Mouse (Mus musculus): ENCODE measurements around the gene Znfx1. TPM values are rescaled to one million over a fixed set of nuclear protein-coding genes. Genes with fewer than 3 reads are reported as not detected.
"Not testable (repeated sequence)": the region's sequence is repeated elsewhere in the genome, so short reads cannot be mapped to it uniquely, and the experiment has no call there.

Znfx1 gene
- polyA plus RNA-seq, 1 experiment, result 11.4 TPM

DNA sequence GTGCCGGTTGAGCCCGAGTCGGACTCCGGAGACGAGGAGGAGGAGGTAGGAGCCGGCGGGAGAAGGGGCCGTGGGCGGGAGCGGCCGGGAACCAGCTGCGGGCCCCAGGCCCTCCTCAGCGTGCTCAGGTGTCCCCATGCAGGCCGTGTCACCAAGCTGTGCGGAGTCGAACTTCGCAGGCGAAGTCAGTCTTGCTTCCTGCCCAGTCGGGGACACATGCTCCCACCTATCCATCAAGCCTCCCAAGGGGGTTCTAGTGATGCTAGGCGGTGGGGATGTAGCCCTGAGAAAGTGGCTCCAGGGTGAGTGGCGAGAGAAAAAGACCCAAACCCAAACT is 47.5 kb downstream of the Znfx1 start:
- Histone ChIP-seq H3K36me3 (ENCODE audit: control insufficient read depth, insufficient read depth, low read length, poor library complexity, severe bottlenecking) (peaks cover 22% of the 10 kb centered on the region), H3K27ac (ENCODE audit: insufficient read depth, low read length) (no peak overlapping the region), H3K9ac (ENCODE audit: low read depth, poor library complexity, severe bottlenecking) (peak overlapping the region; percentile 69), H3K9me3 (replicated peaks; ENCODE audit: control insufficient read depth, insufficient read depth, low read length, poor library complexity, severe bottlenecking) (no peaks in the 10 kb centered on the region), H3K4me1 (ENCODE audit: control insufficient read depth, insufficient read depth, low read length) (peaks cover 3% of the 10 kb centered on the region), H3K4me3 (ENCODE audit: low read depth, low read length) (peak overlapping the region; percentile 96), H3K27me3 (ENCODE audit: control insufficient read depth, insufficient read depth, low read length, poor library complexity, severe bottlenecking) (no peaks in the 10 kb centered on the region)
- TF ChIP-seq POLR2A (IDR thresholded peaks at IDR 0.05; ENCODE audit: insufficient read depth, low read length), result no peak
- TF ChIP-seq CTCF (IDR thresholded peaks at IDR 0.05; ENCODE audit: low read depth, low read length), result no peak
- TF ChIP-seq EP300 (IDR thresholded peaks at IDR 0.05; ENCODE audit: insufficient read depth, low read depth, low read length), result no peak

GRCm38 (mm10) chr2:167014702-167015381 is 48.0 kb downstream of the Znfx1 start, which contains the start of gene Ddx27:
TSS of gene Ddx27 (plus strand) at chr2:167015193.
- peak within 1 kb of the TSS; percentile 76 for H3K27ac ChIP-seq (ENCODE audit: insufficient read depth, low read length)
- H3K27me3 ChIP-seq (ENCODE audit: control insufficient read depth, insufficient read depth, low read length, poor library complexity, severe bottlenecking), result no peaks in the 10 kb centered on the region
- H3K4me1 ChIP-seq (ENCODE audit: control insufficient read depth, insufficient read depth, low read length), result peaks cover 3% of the 10 kb centered on the region
- H3K9ac ChIP-seq (ENCODE audit: low read depth, poor library complexity, severe bottlenecking), result peak within 1 kb of the TSS; percentile 69
- peak within 1 kb of the TSS; percentile 96 for H3K4me3 ChIP-seq (ENCODE audit: low read depth, low read length)
- TF ChIP-seq EP300 (IDR thresholded peaks at IDR 0.05; ENCODE audit: insufficient read depth, low read depth, low read length), result peak; percentile 43; the same call in 1 of the 2 replicates
- no peak for TF ChIP-seq CTCF (IDR thresholded peaks at IDR 0.05; ENCODE audit: low read depth, low read length)
- H3K36me3 ChIP-seq (ENCODE audit: control insufficient read depth, insufficient read depth, low read length, poor library complexity, severe bottlenecking), result peaks cover 17% of the 10 kb centered on the region
- no peaks in the 10 kb centered on the region for H3K9me3 ChIP-seq (replicated peaks; ENCODE audit: control insufficient read depth, insufficient read depth, low read length, poor library complexity, severe bottlenecking)

DNA sequence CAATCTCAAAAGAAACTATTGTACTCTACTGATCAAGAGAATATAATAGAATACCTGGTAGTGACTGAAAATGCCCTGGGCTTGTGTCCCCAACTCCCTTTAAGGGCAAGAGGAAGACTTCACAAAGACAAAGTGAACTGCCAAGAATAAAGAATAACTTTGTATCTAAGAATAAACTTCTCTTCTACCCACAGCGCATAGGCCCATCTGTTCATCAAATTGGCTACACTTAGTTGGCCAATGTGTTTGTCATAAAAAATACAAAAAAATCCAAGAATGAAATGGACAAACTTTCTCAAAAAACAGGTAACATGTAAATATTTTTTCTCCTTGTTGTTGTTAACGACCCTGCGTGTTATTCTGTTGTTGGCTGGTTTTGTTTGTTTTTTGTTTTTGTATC is 52.3 kb downstream of the Znfx1 start:
- H3K4me1 ChIP-seq (ENCODE audit: control insufficient read depth, insufficient read depth, low read length), result no peaks in the 10 kb centered on the region
- no peak for TF ChIP-seq CTCF (IDR thresholded peaks at IDR 0.05; ENCODE audit: low read depth, low read length)
- TF ChIP-seq POLR2A (IDR thresholded peaks at IDR 0.05; ENCODE audit: insufficient read depth, low read length), result no peak
- no peaks in the 10 kb centered on the region for H3K27me3 ChIP-seq (ENCODE audit: control insufficient read depth, insufficient read depth, low read length, poor library complexity, severe bottlenecking)
- no peak overlapping the region for H3K9ac ChIP-seq (ENCODE audit: low read depth, poor library complexity, severe bottlenecking)
- H3K27ac ChIP-seq (ENCODE audit: insufficient read depth, low read length), result no peak overlapping the region
- H3K4me3 ChIP-seq (ENCODE audit: low read depth, low read length), result no peak overlapping the region
- no peaks in the 10 kb centered on the region for H3K9me3 ChIP-seq (replicated peaks; ENCODE audit: control insufficient read depth, insufficient read depth, low read length, poor library complexity, severe bottlenecking)
- H3K36me3 ChIP-seq (ENCODE audit: control insufficient read depth, insufficient read depth, low read length, poor library complexity, severe bottlenecking), result no peaks in the 10 kb centered on the region

DNA sequence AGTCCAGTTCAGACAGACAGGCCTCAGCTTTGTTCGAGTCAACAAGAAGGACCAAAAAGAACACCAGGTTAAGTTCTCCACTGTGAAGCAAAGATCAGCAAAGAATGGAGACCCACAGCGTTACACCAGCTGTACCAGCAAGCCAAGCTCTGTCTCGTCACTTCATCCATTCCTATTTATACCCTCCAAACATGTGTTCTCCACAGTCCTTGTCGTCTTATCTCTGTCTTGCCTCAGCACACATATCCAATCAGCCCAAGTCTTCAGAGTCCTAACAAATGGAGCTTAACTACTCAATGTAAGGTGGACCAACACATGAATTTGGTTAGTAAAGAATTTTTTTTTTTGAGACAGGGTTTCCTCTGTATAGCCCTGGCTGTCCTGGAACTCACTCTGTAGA is 53.3 kb downstream of the Znfx1 start:
- Histone ChIP-seq H3K9ac (ENCODE audit: low read depth, poor library complexity, severe bottlenecking) (no peak overlapping the region), H3K4me1 (ENCODE audit: control insufficient read depth, insufficient read depth, low read length) (no peaks in the 10 kb centered on the region), H3K27me3 (ENCODE audit: control insufficient read depth, insufficient read depth, low read length, poor library complexity, severe bottlenecking) (no peaks in the 10 kb centered on the region), H3K9me3 (replicated peaks; ENCODE audit: control insufficient read depth, insufficient read depth, low read length, poor library complexity, severe bottlenecking) (no peaks in the 10 kb centered on the region), H3K4me3 (ENCODE audit: low read depth, low read length) (no peak overlapping the region), H3K27ac (ENCODE audit: insufficient read depth, low read length) (no peak overlapping the region), H3K36me3 (ENCODE audit: control insufficient read depth, insufficient read depth, low read length, poor library complexity, severe bottlenecking) (no peaks in the 10 kb centered on the region)
- TF ChIP-seq POLR2A (IDR thresholded peaks at IDR 0.05; ENCODE audit: insufficient read depth, low read length) (no peak), CTCF (IDR thresholded peaks at IDR 0.05; ENCODE audit: low read depth, low read length) (no peak), EP300 (IDR thresholded peaks at IDR 0.05; ENCODE audit: insufficient read depth, low read depth, low read length) (no peak)

DNA sequence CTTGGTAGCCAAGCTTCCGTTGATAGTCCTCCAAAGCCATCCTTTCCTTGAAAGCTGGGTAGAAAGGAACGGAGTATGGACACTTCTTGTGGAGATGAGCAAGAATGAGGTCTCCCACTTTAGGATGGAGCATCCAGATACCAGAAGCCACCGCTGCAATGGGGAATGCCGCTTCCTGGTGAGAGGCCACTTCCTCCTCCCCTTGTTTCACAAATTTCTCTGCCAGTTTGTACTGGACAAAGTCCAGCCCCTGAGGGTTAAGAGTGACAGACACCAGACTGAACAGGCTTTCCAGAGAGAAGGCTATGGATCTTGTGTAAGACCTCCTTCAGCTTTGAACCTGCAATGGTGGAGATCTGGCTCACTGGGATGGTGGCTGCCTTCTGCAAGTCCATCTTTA is 55.2 kb downstream of the Znfx1 start:
- H3K36me3 ChIP-seq (ENCODE audit: control insufficient read depth, insufficient read depth, low read length, poor library complexity, severe bottlenecking); H3K9me3 ChIP-seq (replicated peaks; ENCODE audit: control insufficient read depth, insufficient read depth, low read length, poor library complexity, severe bottlenecking); H3K4me1 ChIP-seq (ENCODE audit: control insufficient read depth, insufficient read depth, low read length); H3K27me3 ChIP-seq (ENCODE audit: control insufficient read depth, insufficient read depth, low read length, poor library complexity, severe bottlenecking); H3K4me3 ChIP-seq (ENCODE audit: low read depth, low read length); H3K9ac ChIP-seq (ENCODE audit: low read depth, poor library complexity, severe bottlenecking); H3K27ac ChIP-seq (ENCODE audit: insufficient read depth, low read length): not testable (repeated sequence)

- TF ChIP-seq POLR2A (IDR thresholded peaks at IDR 0.05; ENCODE audit: insufficient read depth, low read length) (no peak), EP300 (IDR thresholded peaks at IDR 0.05; ENCODE audit: insufficient read depth, low read depth, low read length) (no peak), CTCF (IDR thresholded peaks at IDR 0.05; ENCODE audit: low read depth, low read length) (no peak)
These were observed 55.8 kb downstream of the Znfx1 start for GRCm38 (mm10) chr2:167007001-167007491.

More at GRCm38 (mm10) chr2:167007001-167007491, 55.8 kb downstream of the Znfx1 start:
- Histone ChIP-seq H3K27ac (ENCODE audit: insufficient read depth, low read length) (no peak overlapping the region), H3K4me1 (ENCODE audit: control insufficient read depth, insufficient read depth, low read length) (no peaks in the 10 kb centered on the region), H3K27me3 (ENCODE audit: control insufficient read depth, insufficient read depth, low read length, poor library complexity, severe bottlenecking) (no peaks in the 10 kb centered on the region), H3K36me3 (ENCODE audit: control insufficient read depth, insufficient read depth, low read length, poor library complexity, severe bottlenecking) (no peaks in the 10 kb centered on the region), H3K4me3 (ENCODE audit: low read depth, low read length) (no peak overlapping the region), H3K9ac (ENCODE audit: low read depth, poor library complexity, severe bottlenecking) (no peak overlapping the region), H3K9me3 (replicated peaks; ENCODE audit: control insufficient read depth, insufficient read depth, low read length, poor library complexity, severe bottlenecking) (no peaks in the 10 kb centered on the region)

All from ES-Bruce4 (cell line).